Comparison of ENCODE assay signal across 11 mouse cellular contexts in genomic region chr16:31316246-31317143, GRCm38 (mm10). TPM values are rescaled to one million over a fixed set of nuclear protein-coding genes. Genes with fewer than 3 reads are reported as not detected.
DNase-seq lines count a peak whose midpoint lies in the region; ATAC-seq and TF ChIP-seq lines count a peak whose summit lies in the region.
"Not testable (repeated sequence)": the region's sequence is repeated elsewhere in the genome, so short reads cannot be mapped to it uniquely, and the experiment has no call there.
"Had no signal": no experiment of that assay in that cellular context is flagged by ENCODE, and none has a peak within 500 bp of the region (broad histone marks: within the 10 kb centered on the region; RNA-seq: fewer than 3 reads in every experiment).

No protein-coding gene starts in this region.

- H3K4me1 ChIP-seq in cortical plate, adult 2 months (ENCODE audit: control insufficient read depth, insufficient read depth, low read length): not testable (repeated sequence)
- H3K4me1 ChIP-seq in lung, embryonic 15.5 days: peaks cover 18% of the 10 kb centered on the region; the same call in 1 of the 2 replicates
- peaks cover 13% of the 10 kb centered on the region for H3K4me1 ChIP-seq in olfactory bulb, adult 2 months (ENCODE audit: control insufficient read depth, insufficient read depth, low read length)

- intact Hi-C loops in heart, postnatal 10 days (cut with DNase I): not testable (repeated sequence)

- ATAC-seq in lung, embryonic 15.5 days (ENCODE audit: borderline replicate concordance, extremely low read depth, low FRiP score, low TSS enrichment): peak; percentile 76

- not testable (repeated sequence) for TF ChIP-seq CTCF in cortical plate, adult 2 months (IDR thresholded peaks at IDR 0.05; ENCODE audit: extremely low read depth, insufficient read depth, low read length); olfactory bulb, adult 2 months (IDR thresholded peaks at IDR 0.05; ENCODE audit: insufficient read depth, low read depth, low read length)

- H3K4me2 ChIP-seq in lung, embryonic 15.5 days: not testable (repeated sequence)

- WGBS in lung, embryonic 15.5 days: 39% methylated on average over 12 of the region's 12 CpGs
- WGBS in olfactory bulb, adult 2 months: 47% methylated on average over 12 of the region's 12 CpGs

- not testable (repeated sequence) for H3K27me3 ChIP-seq in lung, embryonic 15.5 days

- peak; percentile 52 for DNase-seq in Muller cell, postnatal 12 days (ENCODE audit: inconsistent ontology term)
- peak; percentile 29 for DNase-seq in gastrocnemius, postnatal 10 days
- peak; percentile 68 for DNase-seq in heart, postnatal 10 days
- DNase-seq in kidney, adult 18-20 months: peak; percentile 32
- DNase-seq in layer of hippocampus, adult 11-12 months (ENCODE audit: low spot score): peak; percentile 43

- not testable (repeated sequence) for H3K36me3 ChIP-seq in lung, embryonic 15.5 days

- TF ChIP-seq POLR2A in cortical plate, adult 2 months (IDR thresholded peaks at IDR 0.05; ENCODE audit: extremely low read depth, insufficient read depth, low read length); olfactory bulb, adult 2 months (IDR thresholded peaks at IDR 0.05; ENCODE audit: insufficient read depth, low read depth, low read length): not testable (repeated sequence)

- H3K27ac ChIP-seq in cortical plate, adult 2 months (ENCODE audit: insufficient read depth, low read length): peak overlapping the region; percentile 72; the same call in 1 of the 2 replicates
- peak overlapping the region; percentile 71 for H3K27ac ChIP-seq in lung, embryonic 15.5 days
- H3K27ac ChIP-seq in olfactory bulb, adult 2 months (ENCODE audit: insufficient read depth, low read depth, low read length): peak overlapping the region; percentile 74

- not testable (repeated sequence) for H3K9ac ChIP-seq in lung, embryonic 15.5 days

- H3K9me3 ChIP-seq in lung, embryonic 15.5 days: not testable (repeated sequence)

- not testable (repeated sequence) for H3K4me3 ChIP-seq in cortical plate, adult 2 months (ENCODE audit: insufficient read depth, low read length); lung, embryonic 15.5 days; olfactory bulb, adult 2 months (ENCODE audit: insufficient read depth, low read depth, low read length)

RNA-seq across cellular contexts. Expression of gene Apod, which starts 1.9 kb away (rescaled TPM):
- 224 and 296 TPM in 2 replicates for polyA plus RNA-seq in cortical plate, adult 2 months (2012; rRNA removed)
- total RNA-seq in gastrocnemius, postnatal 10 days (2021): 10 to 100 TPM; 14.0 to 18.3 TPM
- total RNA-seq in heart, postnatal 10 days (2021): 1 to 10 TPM in 1 of 2 experiments, under 1 TPM in 1; 0.91 to 1.1 TPM
- 0.60 and 1.3 TPM in 2 replicates for polyA plus RNA-seq in lung, embryonic 15.5 days (2015; fragmentation: Nextera tagmentation; extraction: Ambion mirVana)
- 592 and 662 TPM in 2 replicates for polyA plus RNA-seq in olfactory bulb, adult 2 months (2012; ENCODE audit: insufficient read depth, insufficient read length, low replicate concordance, missing spikeins)
- total RNA-seq: monocyte, adult 5-6 weeks had no signal
- polyA plus RNA-seq: activated CD4-positive, CD25-positive, alpha-beta regulatory T cell, adult 4 months; heart, embryonic 10.5 days had no signal

RNA-seq across cellular contexts. Expression of gene Ppp1r2, which starts 41.4 kb away (rescaled TPM):
- polyA plus RNA-seq in cortical plate, adult 2 months (2012; rRNA removed): 62.2 and 64.2 TPM in 2 replicates
- 10 to 100 TPM; 76.9 to 79.3 TPM for total RNA-seq in gastrocnemius, postnatal 10 days (2021)
- 100 to 1,000 TPM; 113 to 125 TPM for total RNA-seq in heart, postnatal 10 days (2021)
- polyA plus RNA-seq in lung, embryonic 15.5 days (2015; fragmentation: Nextera tagmentation; extraction: Ambion mirVana): 107 TPM in 2 replicates
- not detected in 2 replicates for polyA plus RNA-seq in olfactory bulb, adult 2 months (2012; ENCODE audit: insufficient read depth, insufficient read length, low replicate concordance, missing spikeins)

Comparison
In these comparisons a context has a peak if more than half of its experiments do, and no peak if none do; other contexts are left out.
1. RNA of gene Apod, which starts 1.9 kb away (polyA plus RNA-seq): 592 to 662 TPM in olfactory bulb, adult 2 months and 224 to 296 TPM in cortical plate, adult 2 months; 0.60 to 1.3 TPM in lung, embryonic 15.5 days; every median in the first group is over 10 times any median in the second.
2. Peak in every context shown above with its lines, with median percentiles within 50 percentile points of each other: DNase-seq and H3K27ac ChIP-seq.